Mouse (Mus musculus) brain, embryonic 14.5 days (tissue): ENCODE results near the gene BC029722.
A peak's percentile ranks its signal among the peaks of the same experiment; 100 is the strongest.

Experiments
- CTCF ChIP-seq: fragments of 200-500 bp; IDR thresholded peaks from 2 replicates; pipeline ENCODE4 v1.5.1; 2012; ENCODE audit warnings: inconsistent platforms, mild to moderate bottlenecking, moderate library complexity, borderline replicate concordance; ENCODE audit not compliant: insufficient read depth, insufficient read length; ENCODE audit errors: extremely low read depth
- POLR2A ChIP-seq: fragments of 200-500 bp; IDR thresholded peaks from 2 replicates; pipeline ENCODE4 v1.6.1; 2012; ENCODE audit warnings: mild to moderate bottlenecking, inconsistent platforms, borderline replicate concordance; ENCODE audit not compliant: poor library complexity, insufficient read depth, insufficient read length, severe bottlenecking; ENCODE audit errors: extremely low read depth

GRCm38 (mm10) chr2:155775685-155776263 is 43.5 kb downstream of the BC029722 start:
- TF ChIP-seq CTCF (no peak), POLR2A (peak; percentile 8; the same call in 1 of the 2 replicates)
